Mouse (Mus musculus) left cerebral cortex, adult 6 months (tissue): Measurements from ENCODE around the gene Cfap126. TPM values are rescaled to one million over a fixed set of nuclear protein-coding genes. Genes with fewer than 3 reads are reported as not detected.

Source experiments
- long read RNA-seq, 2 experiments: library from polyadenylated mRNA; unstranded; transcript quantifications; one replicate each; pipeline ENCODE4 v2.0.0; 2019 to 2020
- polyA plus RNA-seq: library from polyadenylated mRNA; unstranded; fragments of <200 nt; fragmentation: Nextera tagmentation; gene quantifications from 2 replicates; pipeline ENCODE4 v1.2.3, GENCODE M21; 2021

Gene Cfap126
- 1.7 and 2.8 TPM in 2 replicates for polyA plus RNA-seq
- long read RNA-seq, experiment 1, partial matches to known transcripts, result 0 of 3 reads
- long read RNA-seq, experiment 1, other reads (novel, unspliced or antisense), result 2 of 3 reads
- long read RNA-seq, experiment 2, partial matches to known transcripts, result 0 of 1 reads
- long read RNA-seq, experiment 2, other reads (novel, unspliced or antisense), result 0 of 1 reads

DNA sequence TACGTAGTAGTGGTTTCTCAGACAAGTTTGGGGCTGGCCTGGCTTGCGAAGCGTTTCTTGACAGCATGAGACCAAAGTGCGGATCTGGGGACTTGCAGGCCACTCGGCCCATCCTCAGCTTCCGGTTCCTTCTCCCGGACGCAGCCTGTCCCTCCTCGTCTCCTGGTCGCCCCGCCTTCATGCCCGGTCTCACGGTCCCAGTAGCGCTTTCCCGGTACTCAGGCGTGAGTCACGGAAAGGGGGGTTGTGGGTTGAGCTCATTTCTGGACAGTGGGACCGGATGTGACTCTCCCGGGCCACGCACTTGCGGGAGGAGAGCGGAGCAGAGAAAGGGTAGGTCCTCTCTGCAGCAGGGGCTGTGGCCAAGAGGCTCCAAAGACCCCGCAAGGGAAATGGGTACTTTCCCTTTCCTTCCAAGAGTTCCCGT lies at the start of gene Cfap126:
Gene Cfap126, plus strand, starts transcription at position 46 of the 427 bp plus-strand sequence.

DNA sequence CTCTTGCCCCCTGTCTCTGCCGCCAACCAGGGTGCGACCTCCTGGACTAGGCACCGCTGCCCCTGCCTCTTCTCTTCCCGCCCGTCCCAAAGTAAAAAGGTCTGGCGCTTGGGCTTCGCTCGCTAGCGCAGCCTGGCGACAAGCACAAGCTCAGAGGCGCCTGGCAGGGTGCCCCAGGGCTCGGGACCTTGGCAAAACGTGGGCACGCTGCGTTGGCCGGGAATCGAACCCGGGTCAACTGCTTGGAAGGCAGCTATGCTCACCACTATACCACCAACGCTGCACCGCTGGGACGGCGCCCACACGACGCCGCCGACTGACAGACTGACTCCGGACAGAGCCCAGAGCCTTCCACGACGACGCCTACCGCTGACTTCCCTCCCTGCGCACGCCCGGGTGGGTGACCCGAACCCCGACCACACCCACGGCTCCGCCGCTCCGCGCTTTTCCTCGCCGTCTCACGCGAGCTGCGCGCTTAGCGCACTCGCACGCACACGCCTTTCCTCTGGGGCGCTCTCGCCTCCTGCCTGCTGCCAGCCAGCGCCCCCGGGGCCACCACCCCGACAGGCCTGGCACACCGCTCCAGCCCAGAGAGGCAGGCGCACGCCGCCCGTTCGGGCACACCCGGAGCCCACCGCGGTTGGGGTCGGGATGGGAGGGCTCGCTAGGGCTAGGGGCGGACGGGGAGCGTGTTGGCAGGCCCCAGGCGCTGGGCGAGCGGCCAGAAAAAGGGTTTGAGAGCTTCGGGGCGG lies 49.1 kb upstream of the Cfap126 start, which contains the start of gene Fcgr3:
Gene Fcgr3, minus strand, starts transcription at position 445 of the 752 bp plus-strand sequence.

DNA sequence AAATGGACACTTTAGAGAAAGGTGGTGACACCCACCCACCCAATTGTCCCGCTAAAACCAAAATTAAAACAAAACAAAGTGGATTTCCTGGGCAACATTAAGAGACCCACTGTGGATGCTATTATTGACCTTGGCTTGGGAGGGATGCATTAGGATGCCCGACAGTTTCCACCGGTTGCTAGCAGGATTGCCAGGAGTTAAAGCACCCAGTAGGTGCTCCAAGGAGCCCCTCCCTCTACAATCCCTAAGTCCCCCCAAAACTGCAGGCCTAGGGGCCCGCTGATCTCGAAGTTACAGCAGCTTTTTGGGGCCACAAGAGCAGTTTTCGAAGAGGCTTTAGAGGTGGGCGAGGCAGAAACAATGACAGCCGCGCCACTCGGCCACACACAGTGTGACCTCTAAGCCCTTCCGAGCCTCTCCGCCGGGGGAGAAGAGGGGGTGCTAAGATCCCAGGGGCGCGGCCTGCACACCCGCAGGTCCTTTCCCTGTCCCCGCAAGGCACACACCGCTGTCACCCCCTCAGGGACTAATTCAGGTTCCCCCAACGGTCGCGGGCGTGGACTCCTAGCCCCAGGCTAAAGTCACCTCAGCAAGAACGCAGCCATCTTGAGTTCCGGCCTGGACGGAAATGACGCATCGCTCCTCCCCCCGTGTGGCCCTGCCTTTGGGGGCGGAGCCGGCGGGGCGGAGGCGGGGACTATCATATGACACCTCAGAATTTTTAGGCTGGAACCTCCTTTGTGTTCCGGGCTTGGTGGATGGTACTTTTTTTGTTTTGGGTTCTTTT lies 36.4 kb downstream of the Cfap126 start, which contains the start of the genes Sdhc and Mpz:
Gene Sdhc, minus strand, starts transcription at position 630 of the 787 bp plus-strand sequence.
Gene Mpz, plus strand, starts transcription at position 738 of the 787 bp plus-strand sequence.

Other genes starting within 250 kb of the Cfap126 start
- gene Atf6, start 246.1 kb upstream of the Cfap126 start, polyA plus RNA-seq, result 10.6 and 11.2 TPM in 2 replicates
- 0.89 and 1.3 TPM in 2 replicates for gene Gm26620, start 228.9 kb upstream of the Cfap126 start, polyA plus RNA-seq
- gene Dusp12, start 228.4 kb upstream of the Cfap126 start, polyA plus RNA-seq, result 24.9 and 27.1 TPM in 2 replicates
- gene Fcrlb, start 201.0 kb upstream of the Cfap126 start, polyA plus RNA-seq, result 0.72 and 1.3 TPM in 2 replicates
- gene Fcrla, start 186.3 kb upstream of the Cfap126 start, polyA plus RNA-seq, result not detected in 2 replicates
- gene Fcgr2b, start 137.4 kb upstream of the Cfap126 start, polyA plus RNA-seq, result 4.7 and 5.4 TPM in 2 replicates
- 0.23 and 0.37 TPM in 2 replicates for gene Fcgr4, start 95.0 kb upstream of the Cfap126 start, polyA plus RNA-seq
- 27.1 and 27.8 TPM in 2 replicates for gene Fcgr3, start 49.0 kb upstream of the Cfap126 start, polyA plus RNA-seq
- 62.8 and 68.4 TPM in 2 replicates for gene Sdhc, start 36.7 kb downstream of the Cfap126 start, polyA plus RNA-seq
- gene Mpz, start 36.8 kb downstream of the Cfap126 start, polyA plus RNA-seq, result 0.10 and 0.14 TPM in 2 replicates
- gene Pcp4l1, start 82.3 kb downstream of the Cfap126 start, polyA plus RNA-seq, result 128 and 132 TPM in 2 replicates
- 0.09 and 0.15 TPM in 2 replicates for gene Nr1i3, start 100.1 kb downstream of the Cfap126 start, polyA plus RNA-seq
- gene Tomm40l, start 108.6 kb downstream of the Cfap126 start, polyA plus RNA-seq, result 89.4 and 110 TPM in 2 replicates
- gene Apoa2, start 111.1 kb downstream of the Cfap126 start, polyA plus RNA-seq, result 3.2 and 4.7 TPM in 2 replicates
- 94.0 and 105 TPM in 2 replicates for gene Fcer1g, start 120.4 kb downstream of the Cfap126 start, polyA plus RNA-seq
- 4.4 and 4.5 TPM in 2 replicates for gene Adamts4, start 136.5 kb downstream of the Cfap126 start, polyA plus RNA-seq
- 129 and 207 TPM in 2 replicates for gene Ndufs2, start 137.5 kb downstream of the Cfap126 start, polyA plus RNA-seq
- 53.3 and 58.3 TPM in 2 replicates for gene B4galt3, start 156.4 kb downstream of the Cfap126 start, polyA plus RNA-seq
- gene Ppox, start 167.3 kb downstream of the Cfap126 start, polyA plus RNA-seq, result 9.7 and 14.4 TPM in 2 replicates
- gene Usp21, start 174.1 kb downstream of the Cfap126 start, polyA plus RNA-seq, result 39.2 and 44.6 TPM in 2 replicates
- gene Ufc1, start 181.1 kb downstream of the Cfap126 start, polyA plus RNA-seq, result 171 and 203 TPM in 2 replicates
- gene Dedd, start 215.2 kb downstream of the Cfap126 start, polyA plus RNA-seq, result 35.3 and 38.1 TPM in 2 replicates
- 32.0 and 41.0 TPM in 2 replicates for gene Nit1, start 231.7 kb downstream of the Cfap126 start, polyA plus RNA-seq
- gene Pfdn2, start 231.8 kb downstream of the Cfap126 start, polyA plus RNA-seq, result 136 and 195 TPM in 2 replicates
- gene Klhdc9, start 246.9 kb downstream of the Cfap126 start, polyA plus RNA-seq, result 9.3 and 10.6 TPM in 2 replicates